Mouse (Mus musculus) heart, postnatal 14 days (tissue): ENCODE results near the gene Olfr462. TPM values are rescaled to one million over a fixed set of nuclear protein-coding genes. Genes with fewer than 3 reads are reported as not detected.
"Not testable (repeated sequence)": the region's sequence is repeated elsewhere in the genome, so short reads cannot be mapped to it uniquely, and the experiment has no call there.

Source experiments
- DNase-seq, 2 experiments: peaks; one replicate each; pipeline ENCODE4 v3.0.0; 2021 to 2022
- intact Hi-C: fragments of 180-260 bp; cut with DNase I; formaldehyde crosslinking; loops from one replicate; pipeline ENCODE4 v1.15.1; 2025
- long read RNA-seq, 2 experiments: library from polyadenylated mRNA; stranded (forward); transcript quantifications; one replicate each; pipeline ENCODE4 v2.0.0; 2021
- total RNA-seq, 2 experiments: library from RNA; stranded (reverse); gene quantifications; 2 replicates each; pipeline ENCODE4 v1.2.3; 2021

Olfr462 gene
- not detected for total RNA-seq
- long read RNA-seq, experiment 1: 0 reads
- long read RNA-seq, experiment 2: 0 reads

DNA sequence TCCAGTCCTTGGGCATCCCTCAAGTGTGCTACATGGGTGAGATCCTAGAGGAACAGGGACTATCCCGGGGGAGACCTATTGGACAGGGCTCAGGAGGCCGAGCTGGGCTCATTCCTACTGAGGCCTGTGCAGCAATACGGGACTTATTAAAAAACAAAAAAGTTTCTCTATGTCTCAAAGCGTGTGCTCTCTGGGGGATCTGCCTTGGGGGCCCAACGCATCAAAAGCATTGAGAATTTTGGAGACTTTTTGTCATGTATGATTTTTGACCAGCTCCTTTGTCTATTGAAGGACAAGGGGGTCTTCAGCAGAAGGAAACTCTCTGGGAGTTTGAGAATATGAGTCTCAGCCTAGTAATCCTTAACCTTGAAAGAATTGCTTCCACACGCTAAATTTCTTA lies at the start of gene Olfr462:
TSS of gene Olfr462 (minus strand) at position 101 of the 400 bp plus-strand sequence.
- no peak for DNase-seq
- intact Hi-C loops: no loop called here

DNA sequence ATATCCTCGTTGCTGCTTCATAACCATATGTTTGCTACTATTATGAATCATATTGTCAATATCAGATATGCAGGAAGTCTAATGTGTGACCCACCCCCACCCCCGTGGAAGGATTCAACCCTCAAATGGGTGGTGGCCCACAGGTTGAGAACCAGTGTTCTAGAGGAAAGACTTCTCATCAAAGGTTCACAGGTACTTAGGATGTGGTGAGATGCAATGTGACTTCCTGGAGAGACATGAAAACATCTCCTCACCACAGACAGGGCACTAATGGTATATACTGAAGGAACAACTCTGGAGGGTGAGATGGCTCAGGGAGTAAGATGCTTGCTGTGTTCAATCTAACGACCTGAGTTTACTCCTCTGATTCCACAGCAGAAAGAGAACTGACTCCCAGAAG lies 43.4 kb upstream of the Olfr462 start:
- DNase-seq: no peak
- intact Hi-C loops: no loop called here

DNA sequence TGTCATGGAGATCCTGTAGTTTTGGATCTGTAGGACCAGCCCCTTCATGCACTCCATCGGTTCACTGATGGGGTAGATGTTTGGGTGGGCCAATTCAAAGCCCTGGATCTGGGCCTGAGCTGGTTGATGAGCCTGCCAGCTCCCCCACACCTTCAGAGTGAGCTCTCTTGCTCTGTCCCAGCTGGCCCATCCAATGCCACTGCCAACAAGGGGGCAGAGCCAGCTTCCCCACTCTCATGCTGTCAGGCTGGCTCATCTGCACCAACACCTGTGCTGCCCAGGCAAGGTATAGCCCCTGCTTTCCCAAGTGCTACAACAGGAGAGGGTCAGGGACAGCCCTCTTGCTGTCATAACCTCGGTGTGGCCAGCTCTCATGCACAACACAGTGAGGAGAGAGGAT lies 41.7 kb upstream of the Olfr462 start:
- no peak for DNase-seq
- intact Hi-C loops: no loop called here

DNA sequence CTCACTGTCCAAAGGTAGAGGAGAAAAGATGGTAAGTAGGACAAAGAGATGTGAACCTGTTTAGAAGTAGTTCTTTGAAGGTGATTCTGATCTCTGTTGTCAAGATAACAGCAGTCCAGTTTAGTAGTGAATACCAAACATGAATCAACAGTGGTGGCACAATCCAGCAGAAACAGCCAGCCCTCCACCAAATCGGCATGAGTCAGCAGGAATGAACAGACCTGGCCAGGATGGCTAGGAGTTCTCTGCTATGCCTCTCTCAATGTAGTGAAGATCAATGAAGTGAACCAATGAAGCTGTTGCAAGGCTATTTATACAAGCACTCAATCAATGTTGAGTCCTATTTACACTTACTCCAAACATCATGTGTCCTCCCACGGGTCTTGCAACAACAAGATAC lies 38.3 kb upstream of the Olfr462 start:
- no peak for DNase-seq
- intact Hi-C loops: no loop called here

DNA sequence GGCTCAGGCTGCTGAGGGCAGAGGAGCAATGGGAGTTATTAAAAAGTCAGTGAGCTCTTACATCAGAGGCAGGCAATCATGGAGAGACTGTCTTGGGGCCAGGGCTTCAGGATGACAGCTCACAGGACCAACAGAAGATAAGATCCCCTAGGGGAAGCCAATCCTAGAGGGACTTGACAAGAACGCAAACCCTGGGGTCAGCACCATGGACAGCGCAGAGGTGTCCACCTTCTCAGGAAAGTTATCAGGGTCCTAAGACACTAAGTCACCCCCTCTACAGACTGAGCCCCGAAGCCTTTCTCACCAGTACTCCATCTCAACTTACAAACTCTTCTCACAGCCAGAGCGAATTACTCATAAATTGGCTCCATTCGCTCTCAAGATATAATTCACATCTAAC lies 28.9 kb upstream of the Olfr462 start, which contains the start of gene Olfr464:
TSS of gene Olfr464 (minus strand) at position 2 of the 400 bp plus-strand sequence.
- peak; percentile 9 to 14 for DNase-seq
- intact Hi-C loops: no loop called here

DNA sequence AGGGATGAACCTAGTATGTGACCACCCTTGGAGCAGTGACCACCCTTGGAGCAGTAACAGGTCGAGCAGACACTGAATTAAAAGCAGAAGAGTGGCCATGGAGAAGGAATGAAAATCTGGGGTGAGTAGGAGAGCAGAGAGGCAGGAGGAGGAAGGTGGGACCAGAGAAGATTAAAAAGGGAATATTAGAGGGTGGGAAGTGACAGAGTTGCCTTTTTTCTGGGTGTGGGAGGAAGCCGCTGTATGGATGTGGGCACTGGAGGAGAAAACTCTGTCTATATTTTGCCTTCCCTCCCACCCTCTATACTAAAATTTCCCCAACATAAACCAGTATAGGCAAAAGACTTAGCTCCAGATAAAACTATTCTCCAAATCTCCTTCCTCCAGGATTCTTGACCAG lies 28.2 kb upstream of the Olfr462 start:
- intact Hi-C loops: no loop called here
- no peak for DNase-seq

DNA sequence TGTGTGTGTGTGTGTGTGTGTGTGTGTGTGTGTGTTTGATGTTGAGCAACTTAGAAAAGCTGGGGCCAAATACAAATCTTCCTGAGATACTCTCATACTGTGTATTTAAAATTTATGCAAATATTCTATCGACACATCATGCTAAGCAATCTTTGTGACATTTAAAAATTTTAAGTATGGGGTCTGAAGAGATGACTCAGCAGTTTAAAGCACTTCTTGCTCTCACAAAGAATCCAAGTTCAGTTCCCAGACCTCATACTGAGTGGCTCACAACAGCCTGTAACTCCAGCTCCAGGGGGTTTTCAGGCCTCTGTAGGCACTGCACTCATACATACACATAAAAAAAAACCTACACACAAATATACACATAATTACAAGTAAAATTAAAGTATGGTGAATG lies 23.9 kb upstream of the Olfr462 start:
- DNase-seq: no peak
- intact Hi-C loops: no loop called here

DNA sequence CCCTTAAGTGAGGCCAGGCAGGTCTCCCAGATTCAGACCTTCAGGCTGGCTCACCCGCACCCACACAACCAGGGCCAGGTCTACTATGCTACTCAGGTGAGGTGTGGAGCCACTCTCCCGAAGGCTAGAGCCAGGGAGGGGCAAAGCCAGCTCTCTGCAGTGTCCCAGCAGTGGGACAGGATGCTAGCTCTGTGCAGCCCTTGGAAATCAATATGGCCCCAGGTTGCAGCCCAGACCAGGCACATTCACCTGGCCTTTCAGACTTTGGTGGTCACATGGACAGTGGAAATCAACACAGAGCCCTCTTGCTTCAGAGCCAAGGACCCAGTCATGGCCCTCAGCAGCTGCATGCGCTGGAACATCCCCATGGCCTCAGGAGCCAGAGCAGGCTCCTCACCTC lies 12.3 kb upstream of the Olfr462 start:
- no peak for DNase-seq
- intact Hi-C loops: no loop called here

DNA sequence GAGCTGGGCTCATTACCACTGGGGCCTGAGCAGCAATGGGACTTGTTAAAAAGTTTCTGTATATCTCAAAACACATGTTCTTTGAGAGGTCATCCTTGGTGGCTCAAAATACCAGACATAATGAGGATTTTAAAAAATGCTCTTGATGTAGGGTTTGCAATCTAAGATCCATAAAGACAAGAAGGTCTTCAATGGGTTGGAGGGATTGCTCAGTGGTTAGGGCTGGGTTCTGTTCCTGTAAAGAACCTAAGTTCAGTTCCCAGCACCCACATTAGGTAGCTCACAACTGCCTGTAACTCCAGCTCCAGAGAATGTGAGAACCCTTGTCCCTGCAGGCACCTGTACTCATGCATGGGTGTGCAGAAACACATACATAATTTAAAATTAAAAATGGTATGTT lies 5.2 kb upstream of the Olfr462 start, which contains the start of gene Olfr463:
TSS of gene Olfr463 (minus strand) at position 101 of the 400 bp plus-strand sequence.
- intact Hi-C loops: no loop called here
- no peak for DNase-seq

DNA sequence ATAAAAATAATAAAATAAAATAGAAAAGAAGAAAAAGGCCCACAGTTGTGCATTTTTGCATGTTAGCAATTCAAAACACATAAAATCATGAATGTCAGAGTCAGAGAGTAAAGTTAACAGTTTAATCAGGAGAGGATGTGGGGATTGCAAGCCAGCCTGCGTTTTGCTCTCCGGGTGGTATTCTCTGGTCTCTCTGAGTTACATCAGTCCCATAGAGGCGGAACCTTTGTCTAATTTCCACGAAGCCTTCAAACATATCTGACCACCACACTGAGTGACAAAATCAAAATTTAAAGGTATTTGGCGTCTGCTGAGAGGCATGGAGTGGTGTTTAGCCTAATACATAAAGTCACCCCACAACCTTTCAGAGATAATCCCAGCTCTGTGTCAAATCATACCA lies 7.2 kb downstream of the Olfr462 start:
- intact Hi-C loops: loop anchor here (10.0 kb wide), 1 partner anchor 220 kb away; the partner anchor contains the start of gene Rnf43

DNA sequence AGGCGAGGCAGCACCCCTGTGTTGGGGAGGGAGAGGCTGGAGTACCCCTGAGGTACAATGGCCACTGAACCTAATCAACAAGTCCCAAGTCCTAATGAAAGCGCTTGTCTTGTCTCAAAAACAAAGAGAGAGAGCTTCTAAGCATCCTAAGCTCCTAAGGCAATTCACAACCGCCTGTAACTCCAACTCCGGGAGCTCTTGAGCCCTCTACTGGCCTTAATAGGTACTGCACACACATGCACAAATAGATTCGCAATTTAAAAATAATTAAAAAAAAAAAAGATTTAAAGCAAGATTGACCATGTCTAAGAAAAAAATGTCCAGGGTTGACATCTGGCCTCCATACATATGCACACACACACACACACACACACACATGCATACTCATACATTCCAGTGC lies 8.6 kb downstream of the Olfr462 start:
- no peak for DNase-seq
- intact Hi-C loops: loop anchor here (10.0 kb wide), 1 partner anchor 219 kb away; the partner anchor contains the start of gene Rnf43

More for the DNA sequence above, 7.2 kb downstream of the Olfr462 start:
- no peak for DNase-seq

DNA sequence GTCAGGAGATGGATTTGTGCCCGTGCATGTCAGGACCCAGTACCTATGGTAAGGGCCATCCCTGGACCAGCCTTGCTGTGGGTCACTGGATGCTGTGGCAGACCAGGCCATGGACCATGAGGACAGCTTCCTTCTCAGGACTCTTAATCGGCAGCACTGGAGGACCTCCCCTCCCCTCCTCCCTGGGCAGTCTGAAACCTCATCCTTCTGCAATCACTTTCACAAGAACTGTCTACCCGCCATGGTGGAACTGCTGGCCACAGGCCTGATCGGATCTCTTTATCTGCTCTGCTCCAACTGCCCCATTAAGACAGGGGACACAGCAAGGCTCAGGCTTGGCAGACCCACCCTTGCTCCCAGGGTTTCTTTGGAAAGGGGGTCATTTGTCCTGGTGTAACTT lies 10.4 kb downstream of the Olfr462 start:
- intact Hi-C loops: loop anchor here (10.0 kb wide), 1 partner anchor 217 kb away; the partner anchor contains the start of gene Rnf43
- DNase-seq: no peak

DNA sequence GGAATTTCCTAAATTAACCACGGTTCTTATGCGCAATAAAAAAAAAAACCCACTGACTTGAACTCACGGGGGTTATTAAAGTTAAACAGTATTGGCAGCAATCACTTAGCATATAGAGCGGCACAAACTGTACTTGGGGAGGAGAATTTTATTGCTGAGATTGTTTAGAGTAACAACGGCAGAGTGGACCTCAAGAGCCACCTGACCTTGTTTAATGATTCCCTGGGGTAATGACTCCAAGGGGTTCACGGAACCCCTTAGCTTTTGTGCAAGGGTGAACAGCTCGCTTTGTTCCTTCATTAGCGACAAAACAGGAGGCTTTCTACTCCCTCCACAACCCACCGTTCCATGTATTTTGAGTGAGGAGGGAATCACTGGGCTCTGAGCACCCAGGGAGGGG lies 12.2 kb downstream of the Olfr462 start:
- DNase-seq: no peak
- intact Hi-C loops: loop anchor here (10.0 kb wide), 1 partner anchor 215 kb away; the partner anchor contains the start of gene Rnf43

DNA sequence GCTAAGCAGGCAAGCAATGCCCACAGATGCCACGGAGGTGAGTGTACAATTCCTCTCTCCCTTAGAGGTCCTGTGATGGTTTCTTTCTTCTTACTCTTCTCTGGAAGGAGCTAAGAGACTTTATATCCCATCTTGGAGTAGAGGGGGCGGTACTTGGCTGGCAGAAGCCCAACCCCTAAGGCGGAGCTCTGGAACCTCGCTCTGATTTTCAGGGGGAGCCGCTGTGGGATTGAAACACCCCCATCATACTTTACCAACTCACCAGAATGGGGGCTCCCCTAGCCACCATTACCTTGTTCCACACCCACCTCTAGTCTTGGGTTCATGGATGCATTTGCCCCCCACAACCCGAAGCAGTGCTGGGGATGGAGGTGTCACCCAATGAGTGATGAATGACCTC lies 16.6 kb downstream of the Olfr462 start, which contains the start of gene Epx:
TSS of gene Epx (minus strand) at position 101 of the 400 bp plus-strand sequence.
- intact Hi-C loops: no loop called here
- DNase-seq: no peak

DNA sequence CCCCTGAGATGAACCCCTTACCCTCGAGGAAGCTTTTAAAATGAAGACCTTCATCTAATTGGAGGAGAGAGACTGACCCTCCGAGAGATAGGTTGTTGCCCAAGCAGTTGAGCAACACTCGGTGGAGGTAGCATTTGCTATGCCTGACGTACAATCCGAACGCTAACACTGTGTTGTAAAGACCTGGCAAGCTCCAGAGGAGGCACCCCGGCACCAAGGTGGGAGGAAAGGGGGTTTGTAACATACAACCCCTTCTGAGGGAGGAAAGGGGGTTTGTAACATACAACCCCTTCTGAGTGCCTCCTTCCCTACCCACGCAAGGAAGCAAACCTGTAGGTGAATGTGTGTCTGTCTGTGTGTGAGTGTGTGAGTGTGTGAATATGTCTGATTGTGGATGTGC lies 20.3 kb downstream of the Olfr462 start:
- no peak for DNase-seq
- intact Hi-C loops: no loop called here

DNA sequence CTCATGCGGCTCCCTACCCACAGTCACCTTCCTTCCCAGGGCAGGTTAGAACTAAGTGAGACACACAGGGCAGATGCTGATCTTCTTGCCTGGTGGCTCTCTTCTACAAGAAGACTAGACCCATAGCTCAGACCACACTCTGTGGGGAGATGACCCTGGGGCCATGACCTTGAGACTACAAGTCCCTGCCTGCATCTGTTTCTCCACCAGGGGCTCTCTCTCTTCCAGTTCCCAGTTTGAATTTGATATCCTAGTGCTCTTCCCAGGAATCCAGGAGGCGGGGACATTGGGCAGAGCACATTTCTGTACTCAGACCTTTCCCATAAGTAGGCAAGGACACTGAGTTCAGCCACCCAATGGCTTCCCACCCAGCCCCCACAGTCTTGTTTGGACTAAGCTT lies 22.0 kb downstream of the Olfr462 start:
- no peak for DNase-seq
- intact Hi-C loops: no loop called here

DNA sequence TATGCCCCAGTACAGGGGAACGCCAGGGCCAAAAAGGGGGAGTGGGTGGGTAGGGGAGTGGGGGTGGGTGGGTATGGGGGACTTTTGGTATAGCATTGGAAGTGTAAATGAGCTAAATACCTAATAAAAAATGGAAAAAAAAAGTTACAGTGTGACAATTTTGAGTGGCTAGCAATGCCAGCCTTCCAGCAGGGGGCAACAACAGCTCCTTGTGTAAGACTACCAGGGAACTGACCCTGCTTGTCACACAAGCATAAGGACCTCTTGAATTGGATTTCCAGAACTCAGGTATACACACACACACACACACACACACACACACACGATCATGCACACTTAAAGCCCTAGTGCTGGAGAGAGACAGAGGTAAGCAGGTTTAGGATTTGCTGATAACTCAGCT lies 25.2 kb downstream of the Olfr462 start:
- intact Hi-C loops, DNase-seq: not testable (repeated sequence)

DNA sequence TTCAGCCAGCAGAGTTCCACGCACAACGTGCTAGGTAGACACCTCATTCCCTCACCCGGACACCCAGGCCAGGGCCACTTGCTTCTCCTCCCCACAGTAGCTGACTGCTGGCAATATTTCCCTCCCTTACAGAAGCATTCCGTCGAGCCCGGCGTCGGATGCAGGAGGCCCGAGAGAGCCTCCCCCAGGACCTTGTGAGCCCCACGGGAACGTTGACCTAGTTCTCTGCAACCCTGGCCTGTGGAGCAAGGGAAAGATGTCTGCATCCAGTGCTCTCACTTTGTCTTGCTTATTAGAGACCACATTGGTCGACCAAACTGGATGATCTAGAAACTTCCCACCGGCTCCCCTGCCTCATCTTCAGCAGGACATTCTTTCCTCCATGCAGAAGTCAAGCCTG lies 29.3 kb downstream of the Olfr462 start:
- intact Hi-C loops: no loop called here
- peak; percentile 16 to 25 for DNase-seq

DNA sequence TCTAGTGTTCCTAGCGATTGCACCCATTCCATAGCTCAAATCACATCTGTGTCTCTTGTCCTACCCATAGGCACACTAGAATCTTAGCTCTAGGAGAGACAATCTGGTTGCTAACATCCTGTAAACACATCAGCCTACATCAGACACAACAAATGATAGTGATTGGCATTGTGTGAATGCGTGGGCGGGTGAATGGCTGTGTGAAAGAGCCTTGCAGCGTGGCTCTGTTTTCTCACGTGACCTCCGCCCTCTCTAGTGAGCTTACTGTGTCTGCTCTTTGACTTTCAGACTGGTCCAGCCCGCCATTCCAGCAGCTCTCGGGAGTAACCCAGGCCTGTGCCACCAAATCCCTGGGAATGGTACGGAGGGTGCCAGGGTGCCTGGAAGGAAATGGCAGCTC lies 31.6 kb downstream of the Olfr462 start:
- DNase-seq: no peak
- intact Hi-C loops: no loop called here

DNA sequence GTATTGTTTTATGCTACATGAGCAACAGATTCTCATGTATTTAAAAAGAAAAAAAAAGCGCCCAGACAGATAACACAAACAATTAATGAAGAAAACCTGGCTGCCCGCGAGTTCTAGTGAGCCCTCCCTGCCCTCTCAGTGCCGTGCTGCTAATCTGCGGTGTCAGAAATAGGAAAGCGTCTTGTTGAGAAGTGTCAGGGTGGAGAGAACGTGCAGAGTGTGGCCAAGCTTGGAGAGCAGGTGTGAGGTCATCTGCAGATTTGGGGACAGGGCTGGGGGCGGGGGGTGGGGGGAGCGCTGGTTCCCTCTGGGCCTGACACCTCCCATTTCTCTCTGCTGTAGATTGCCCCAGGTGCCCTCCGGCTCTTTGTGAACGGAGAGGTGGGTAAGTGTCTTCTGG lies 32.8 kb downstream of the Olfr462 start:
- DNase-seq: no peak
- intact Hi-C loops: no loop called here

DNA sequence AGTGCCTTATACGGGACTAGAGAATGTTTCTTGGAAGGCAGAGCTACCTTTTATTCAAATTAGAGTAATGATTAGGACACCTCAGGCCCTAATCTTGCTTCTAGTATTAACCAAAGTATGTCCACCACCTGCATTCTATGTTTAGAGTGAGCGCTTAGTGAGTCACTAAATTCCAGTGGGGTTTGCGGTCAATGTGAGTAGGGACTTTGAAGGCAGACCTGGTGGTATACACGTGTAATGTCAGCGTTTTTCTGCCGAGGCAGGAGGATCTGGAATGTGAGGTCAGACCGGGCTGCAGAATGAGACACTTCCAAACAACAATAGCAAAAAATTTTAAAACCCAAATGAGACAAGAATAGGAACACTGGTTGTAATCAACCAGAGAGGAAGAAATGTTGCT lies 37.5 kb downstream of the Olfr462 start:
- intact Hi-C loops: no loop called here
- no peak for DNase-seq

DNA sequence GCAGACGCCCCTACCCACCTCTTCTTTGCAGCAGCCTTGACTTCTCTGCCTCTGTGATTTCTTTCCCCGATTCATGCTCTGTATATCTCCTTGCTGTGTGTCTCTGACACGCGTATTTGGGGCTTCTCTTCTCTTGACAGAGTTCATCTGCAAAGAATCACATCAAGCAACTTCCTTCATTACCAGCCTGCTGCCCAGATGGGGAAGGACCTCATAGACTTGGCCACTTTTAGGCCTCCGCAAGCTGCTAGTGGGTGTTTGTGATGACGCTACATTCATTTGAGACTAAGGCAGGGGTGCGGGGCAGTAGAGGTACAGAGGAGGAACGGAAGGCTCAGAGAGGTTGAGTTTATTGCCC lies 38.5 kb downstream of the Olfr462 start:
- intact Hi-C loops: no loop called here

More for the DNA sequence above, 38.5 kb downstream of the Olfr462 start:
- no peak for DNase-seq
